Mouse (Mus musculus) adrenal gland, adult (tissue): Measurements from ENCODE around the gene Cds2.

Experiments
- DNase-seq, 2 experiments: peaks; one replicate each; pipeline ENCODE4 v3.0.0; 2022 to 2023; ENCODE audit warnings: low spot score in 1 of 2; ENCODE audit not compliant: inconsistent age in 2 of 2

Cds2 gene

GRCm38 (mm10) chr2:132262879-132263398, at the start of gene Cds2:
Gene Cds2, plus strand, starts transcription at chr2:132263148.
- peak; percentile 100 for DNase-seq

- peak; percentile 48 to 67 for DNase-seq
Measured at GRCm38 (mm10) chr2:132221611-132222073, 41.3 kb upstream of the Cds2 start.

GRCm38 (mm10) chr2:132224359-132224758, 38.6 kb upstream of the Cds2 start:
- DNase-seq: no peak

GRCm38 (mm10) chr2:132232413-132232945, 30.5 kb upstream of the Cds2 start:
- no peak for DNase-seq

GRCm38 (mm10) chr2:132233985-132234765, 28.8 kb upstream of the Cds2 start:
- DNase-seq: no peak

GRCm38 (mm10) chr2:132235291-132235690, 27.7 kb upstream of the Cds2 start:
- DNase-seq: no peak

GRCm38 (mm10) chr2:132235975-132236374, 27.0 kb upstream of the Cds2 start:
- DNase-seq: peak; percentile 28 to 59

GRCm38 (mm10) chr2:132239434-132239833, 23.5 kb upstream of the Cds2 start:
- peak in 1 of 2 experiments; percentile 47 for DNase-seq

GRCm38 (mm10) chr2:132240457-132240856, 22.5 kb upstream of the Cds2 start:
- DNase-seq: peak; percentile 69 to 90

- no peak for DNase-seq
Measured at GRCm38 (mm10) chr2:132243370-132243769, 19.6 kb upstream of the Cds2 start.

- peak; percentile 95 to 98 for DNase-seq
Measured at GRCm38 (mm10) chr2:132247539-132248313, 15.2 kb upstream of the Cds2 start, which contains the start of gene Tmem230. Gene Tmem230, minus strand, starts transcription at chr2:132247807.

GRCm38 (mm10) chr2:132251911-132252310, 11.0 kb upstream of the Cds2 start:
- DNase-seq: no peak

GRCm38 (mm10) chr2:132252542-132253528, 10.1 kb upstream of the Cds2 start, which contains the start of gene Pcna:
Gene Pcna, minus strand, starts transcription at chr2:132253314.
- peak; percentile 98 to 99 for DNase-seq

GRCm38 (mm10) chr2:132253603-132254002, 9.3 kb upstream of the Cds2 start:
- peak in 1 of 2 experiments; percentile 46 for DNase-seq

- DNase-seq: no peak
Measured at GRCm38 (mm10) chr2:132257350-132258068, 5.4 kb upstream of the Cds2 start.

- DNase-seq: no peak
Measured at GRCm38 (mm10) chr2:132260601-132261000, 2.3 kb upstream of the Cds2 start.

- DNase-seq: no peak
Measured at GRCm38 (mm10) chr2:132262175-132262574, 773 bp upstream of the Cds2 start.

GRCm38 (mm10) chr2:132263421-132264265, 695 bp downstream of the Cds2 start:
- peak; percentile 45 to 84 for DNase-seq
